Mouse (Mus musculus) heart, embryonic 14.5 days (tissue): Measurements from ENCODE around the gene Alox5ap. TPM values are rescaled to one million over a fixed set of nuclear protein-coding genes. Genes with fewer than 3 reads are reported as not detected.

Experiments used
- ATAC-seq: fragments of 200-750 bp; cut with Nextera tagmentation; 2 replicates; pipeline ENCODE4 v1.8.0; 2017; ENCODE audit warnings: low read depth, moderate TSS enrichment; ENCODE audit not compliant: insufficient number of reproducible peaks, insufficient read depth, low FRiP score
- H3K27ac ChIP-seq, 2 experiments: fragments of 200-500 bp in 1 of 2; fragments of 300-500 bp in 1 of 2; sonication (generic) in 1 of 2; replicated peaks in 1 of 2; 2 replicates each; pipeline ENCODE4 v1.5.1; 2012 to 2014; ENCODE audit warnings: low read depth in 2 of 2, low read length in 2 of 2, control low read depth in 1 of 2, mild to moderate bottlenecking in 1 of 2, mixed read lengths in 1 of 2; ENCODE audit not compliant: control insufficient read depth in 1 of 2, insufficient read depth in 1 of 2
- H3K27me3 ChIP-seq: fragments of 300-500 bp; sonication (generic); 2 replicates; pipeline ENCODE4 v1.6.1; 2014; ENCODE audit warnings: mild to moderate bottlenecking, low read length, control low read depth; ENCODE audit not compliant: control insufficient read depth, insufficient read depth
- H3K36me3 ChIP-seq: fragments of 300-500 bp; sonication (generic); 2 replicates; pipeline ENCODE4 v1.6.1; 2014; ENCODE audit warnings: mild to moderate bottlenecking, control low read depth, low read length, mixed read lengths; ENCODE audit not compliant: control insufficient read depth, insufficient read depth
- H3K4me1 ChIP-seq, 2 experiments: fragments of 200-500 bp in 1 of 2; fragments of 300-500 bp in 1 of 2; sonication (generic) in 1 of 2; 2 replicates each; pipeline ENCODE4 v1.6.1; 2012 to 2014; ENCODE audit warnings: low read length in 2 of 2, control low read depth in 1 of 2, mixed read lengths in 1 of 2; ENCODE audit not compliant: control insufficient read depth in 2 of 2, insufficient read depth in 2 of 2
- H3K4me2 ChIP-seq: fragments of 300-500 bp; sonication (generic); 2 replicates; pipeline ENCODE4 v1.6.1; 2014; ENCODE audit warnings: mild to moderate bottlenecking, low read length
- H3K4me3 ChIP-seq, 2 experiments: fragments of 200-500 bp in 1 of 2; fragments of 300-500 bp in 1 of 2; sonication (generic) in 1 of 2; 2 replicates each; pipeline ENCODE4 v1.5.1; 2012 to 2014; ENCODE audit warnings: low read length in 2 of 2, mild to moderate bottlenecking in 2 of 2, control low read depth in 1 of 2, low read depth in 1 of 2, moderate library complexity in 1 of 2; ENCODE audit not compliant: control insufficient read depth in 1 of 2, insufficient read depth in 1 of 2
- H3K9ac ChIP-seq: fragments of 300-500 bp; sonication (generic); 2 replicates; pipeline ENCODE4 v1.6.1; 2014; ENCODE audit warnings: mild to moderate bottlenecking, low read length
- H3K9me3 ChIP-seq: fragments of 300-500 bp; sonication (generic); 2 replicates; pipeline ENCODE4 v1.6.1; 2016; ENCODE audit warnings: low read length, control low read depth; ENCODE audit not compliant: control insufficient read depth
- WGBS: fragments of 180-500 bp; shearing (Covaris S2); extraction: QIAGEN DNeasy Blood & Tissue Kit; methylation state at CpG from one replicate; pipeline ENCODE4 v1.1.7; 2014; 5-methylcytosine and 5-hydroxymethylcytosine counted together
- polyA plus RNA-seq: library from polyadenylated mRNA; unstranded; fragments of >200 nt; fragmentation: Nextera tagmentation; extraction: Ambion mirVana; gene quantifications from 2 replicates; pipeline ENCODE4 v1.2.1, GENCODE M21; 2014

Alox5ap gene
- polyA plus RNA-seq, 1 experiment from 2014 or later, result 7.2 TPM

DNA sequence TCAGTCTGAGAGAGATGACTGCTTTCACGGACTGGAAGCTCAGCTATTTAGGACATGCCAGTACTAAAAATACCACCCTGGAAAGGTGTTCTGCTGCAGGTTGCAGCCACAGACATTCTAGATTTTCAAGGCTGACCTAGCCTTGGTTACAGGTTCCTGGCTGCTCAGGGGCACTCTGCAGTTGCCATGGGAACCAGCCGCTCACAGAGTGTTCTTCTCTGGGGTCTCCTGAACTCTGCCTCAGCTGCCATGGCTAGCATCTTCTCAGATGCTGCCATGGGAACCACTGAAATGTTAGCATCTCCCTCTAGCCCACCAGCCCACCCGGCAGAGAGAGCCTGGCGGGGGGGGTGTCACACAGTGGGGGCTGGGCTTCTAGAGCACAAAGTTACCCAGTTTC lies 52.4 kb downstream of the Alox5ap start:
- Histone ChIP-seq H3K9ac (no peak overlapping the region), H3K36me3 (no peaks in the 10 kb centered on the region), H3K27me3 (no peaks in the 10 kb centered on the region), H3K27ac (no peak overlapping the region), H3K9me3 (peaks cover 6% of the 10 kb centered on the region; the same call in 1 of the 2 replicates), H3K4me2 (no peak overlapping the region), H3K4me1 (peaks cover 32 to 39% of the 10 kb centered on the region in 2 experiments), H3K4me3 (no peak overlapping the region)
- no peak for ATAC-seq
- WGBS, result 20% methylated on average over 4 of the region's 4 CpGs

GRCm38 (mm10) chr5:149319874-149320323 lies 55.3 kb downstream of the Alox5ap start:
- peak overlapping the region; percentile 36; the same call in 1 of the 2 replicates for H3K4me2 ChIP-seq
- H3K27ac ChIP-seq, result peak overlapping the region; percentile 94 to 97
- no peaks in the 10 kb centered on the region for H3K27me3 ChIP-seq
- H3K4me3 ChIP-seq, result no peak overlapping the region
- ATAC-seq, result no peak
- H3K9me3 ChIP-seq, result peaks cover 5% of the 10 kb centered on the region; the same call in 1 of the 2 replicates
- WGBS, result 20% methylated on average over 9 of the region's 9 CpGs
- H3K36me3 ChIP-seq, result no peaks in the 10 kb centered on the region
- H3K9ac ChIP-seq, result peak overlapping the region; percentile 22
- peaks cover 44 to 48% of the 10 kb centered on the region in 2 experiments for H3K4me1 ChIP-seq

DNA sequence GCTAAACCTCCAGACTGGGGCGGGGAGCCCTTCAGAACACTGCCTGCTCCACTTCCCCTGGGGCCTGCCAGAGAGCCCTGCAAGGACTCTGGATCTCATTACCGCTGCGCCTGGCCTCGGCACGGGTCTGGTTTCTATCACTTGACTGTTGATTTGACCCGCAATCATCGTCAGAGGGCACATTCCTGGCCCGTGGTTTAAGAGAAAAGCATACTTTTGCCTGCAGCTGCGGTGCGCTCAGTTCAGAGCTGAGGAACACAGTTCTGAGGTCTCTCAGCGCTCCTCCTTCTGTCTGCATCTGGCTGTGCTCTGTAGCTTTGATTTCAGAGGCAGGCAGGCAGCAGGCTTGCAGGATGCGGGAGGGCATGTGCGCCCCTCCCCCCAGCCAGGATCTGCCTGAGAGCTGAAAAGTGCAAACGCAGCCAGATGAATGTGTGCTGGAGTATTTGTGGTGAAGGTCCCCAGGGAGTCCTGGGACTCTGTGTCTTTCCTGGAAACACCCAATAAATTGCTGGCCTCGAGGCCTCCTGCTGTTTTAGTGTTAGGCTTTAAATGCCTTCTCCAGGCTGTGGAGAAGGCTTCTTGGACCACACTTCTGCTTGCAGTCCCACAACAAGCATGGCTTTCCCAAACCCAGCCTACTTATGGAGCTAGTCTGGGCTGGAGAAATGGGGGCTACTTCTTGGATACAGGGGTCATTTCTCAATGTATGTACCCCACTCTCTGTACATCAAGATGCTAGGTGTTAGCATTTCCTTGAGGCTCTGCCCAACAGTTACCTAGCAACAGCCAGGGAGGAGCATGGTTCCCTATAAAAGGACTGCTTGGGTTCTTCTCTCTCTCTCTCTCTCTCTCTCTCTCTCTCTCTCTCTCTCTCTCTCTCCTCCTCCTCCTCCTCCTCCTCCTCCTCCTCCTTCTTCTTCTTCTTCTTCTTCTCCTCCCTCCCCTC lies 56.2 kb downstream of the Alox5ap start:
- peak; percentile 87 for ATAC-seq
- Histone ChIP-seq H3K27ac (peak overlapping the region; percentile 94 to 97), H3K9ac (peak overlapping the region; percentile 22), H3K36me3 (no peaks in the 10 kb centered on the region), H3K4me2 (peak overlapping the region; percentile 36), H3K9me3 (no peaks in the 10 kb centered on the region), H3K27me3 (no peaks in the 10 kb centered on the region), H3K4me1 (peaks cover 44 to 48% of the 10 kb centered on the region in 2 experiments), H3K4me3 (no peak overlapping the region; a peak in 1 of 4 replicates)
- WGBS, result 1% methylated on average over 15 of the region's 15 CpGs

DNA sequence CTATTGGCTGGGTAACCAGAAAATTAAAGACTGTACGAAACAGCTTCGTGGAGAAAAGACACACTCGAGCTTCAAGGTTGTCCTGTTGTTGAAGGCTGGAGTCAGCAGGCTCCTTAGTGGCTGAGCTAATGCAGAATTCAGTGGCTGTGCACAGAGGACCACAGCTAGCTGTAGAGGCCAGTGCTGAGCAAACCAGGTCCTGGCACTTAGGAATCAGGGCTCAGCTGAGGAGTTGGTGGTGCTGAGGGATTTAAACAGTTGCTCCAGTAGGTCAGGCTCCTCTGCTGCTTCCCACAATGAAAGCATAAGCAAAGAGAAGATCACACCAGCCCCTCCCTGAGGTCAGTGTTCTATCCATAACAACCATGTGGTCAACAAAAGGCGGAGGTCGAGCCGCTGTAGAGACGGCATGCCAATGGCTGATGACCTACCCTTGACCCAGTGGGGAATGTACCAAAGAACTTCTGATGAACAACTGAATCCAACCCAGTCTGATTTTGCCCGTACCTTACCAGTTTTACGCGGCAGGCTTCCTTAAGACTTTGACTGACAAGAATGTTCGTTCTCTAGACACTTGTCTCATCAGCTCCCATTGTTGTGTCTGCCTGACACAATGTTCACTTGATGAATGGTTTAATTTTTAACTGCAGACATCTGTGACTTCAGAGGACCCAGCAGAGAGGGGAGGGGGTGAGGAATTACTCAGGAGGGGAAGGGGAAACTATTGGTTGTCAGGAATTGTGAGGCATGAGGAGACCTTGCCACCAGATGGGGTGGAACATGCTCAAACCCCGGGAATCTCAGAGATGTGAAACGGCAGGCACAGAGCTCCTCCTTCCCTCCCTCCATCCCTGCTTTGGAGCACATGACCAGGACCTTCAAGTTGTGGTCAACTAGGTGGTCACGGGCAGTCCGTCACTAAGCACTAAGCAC lies 57.6 kb downstream of the Alox5ap start:
- Histone ChIP-seq H3K36me3 (no peaks in the 10 kb centered on the region), H3K4me1 (peaks cover 40 to 44% of the 10 kb centered on the region in 2 experiments), H3K4me2 (no peak overlapping the region), H3K27me3 (no peaks in the 10 kb centered on the region), H3K9ac (no peak overlapping the region), H3K27ac (peak overlapping the region; percentile 36 to 72), H3K9me3 (no peaks in the 10 kb centered on the region), H3K4me3 (no peak overlapping the region)
- 44% methylated on average over 15 of the region's 15 CpGs for WGBS
- no peak for ATAC-seq

- WGBS, result 83% methylated on average over 9 of the region's 9 CpGs
- no peaks in the 10 kb centered on the region for H3K9me3 ChIP-seq
- H3K27me3 ChIP-seq, result no peaks in the 10 kb centered on the region
- no peak overlapping the region for H3K4me3 ChIP-seq
- no peak overlapping the region for H3K9ac ChIP-seq
- H3K4me1 ChIP-seq, result peaks cover 38 to 42% of the 10 kb centered on the region in 2 experiments
- no peak overlapping the region for H3K4me2 ChIP-seq
- H3K36me3 ChIP-seq, result no peaks in the 10 kb centered on the region
- H3K27ac ChIP-seq, result no peak overlapping the region
- ATAC-seq, result no peak
These were observed 58.5 kb downstream of the Alox5ap start for GRCm38 (mm10) chr5:149322938-149323553.

- Histone ChIP-seq H3K4me3 (no peak overlapping the region), H3K4me2 (no peak overlapping the region), H3K27ac (no peak overlapping the region), H3K36me3 (no peaks in the 10 kb centered on the region), H3K9me3 (no peaks in the 10 kb centered on the region), H3K27me3 (no peaks in the 10 kb centered on the region), H3K4me1 (peaks cover 37% of the 10 kb centered on the region in 2 experiments), H3K9ac (no peak overlapping the region)
- 69% methylated on average over 13 of the region's 13 CpGs for WGBS
- no peak for ATAC-seq
These were observed 60.2 kb downstream of the Alox5ap start for GRCm38 (mm10) chr5:149324739-149325138.
